Mouse (Mus musculus): ENCODE data around the gene Oxsr1. TPM values are rescaled to one million over a fixed set of nuclear protein-coding genes. Genes with fewer than 3 reads are reported as not detected.

The Oxsr1 gene
- polyA plus RNA-seq, 1 experiment from 2014 or later, result 12.2 TPM

DNA sequence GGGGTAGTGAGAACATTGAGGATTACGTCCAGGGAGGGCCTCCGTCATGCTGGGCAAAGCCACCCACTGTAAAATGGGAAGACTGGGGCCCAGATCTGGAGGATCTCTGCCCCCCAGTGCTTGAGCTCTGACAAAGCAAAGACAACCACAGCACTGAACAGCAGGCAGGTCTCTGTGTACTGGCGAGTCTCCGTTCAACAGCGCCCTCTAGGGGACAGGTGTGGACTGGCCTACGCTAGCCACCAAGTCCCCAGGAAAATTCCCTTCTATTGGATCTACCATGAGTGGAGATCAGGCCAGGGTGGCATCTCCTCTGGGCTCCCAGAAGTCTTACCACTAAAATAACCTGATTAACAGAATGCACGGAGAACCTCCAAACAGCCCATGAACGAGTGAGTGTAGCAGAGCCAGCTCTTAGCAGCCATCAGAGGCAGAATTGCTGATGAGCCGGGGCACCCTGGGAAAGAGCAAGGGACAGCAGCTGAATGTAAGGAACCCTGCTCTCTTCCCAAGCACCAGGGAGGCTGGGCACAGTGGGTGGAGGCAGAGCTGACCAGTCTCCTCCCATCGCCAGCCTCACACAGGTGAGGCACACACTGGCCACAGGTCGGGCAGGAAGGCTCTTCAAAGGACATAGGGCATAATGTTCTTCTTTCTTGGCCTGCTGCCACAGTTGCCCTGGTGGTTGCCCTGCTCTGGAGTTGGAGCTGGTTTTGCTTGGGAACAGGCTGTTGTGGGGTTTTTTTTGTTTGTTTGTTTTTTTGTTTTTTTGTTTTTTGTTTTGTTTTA, 129.8 kb downstream of the Oxsr1 start:
- Histone ChIP-seq H3K27ac (ENCODE audit: low read length) (0 out of 2 replicates have a peak overlapping the region, but pooled peaks have one; percentile 31), H3K9ac (replicated peaks; ENCODE audit: low read length) (no peak overlapping the region), H3K36me3 (ENCODE audit: insufficient read depth, low read length) (no peaks in the 10 kb centered on the region), H3K4me3 (ENCODE audit: low read length) (no peak overlapping the region), H3K27me3 (ENCODE audit: insufficient read depth, low read length) (no peaks in the 10 kb centered on the region), H3K9me3 (ENCODE audit: low read length) (no peaks in the 10 kb centered on the region), H3K4me2 (replicated peaks; ENCODE audit: low read depth, low read length) (no peak overlapping the region), H3K4me1 (ENCODE audit: insufficient read depth, low read length) (no peaks in the 10 kb centered on the region; the same call in 1 of the 2 replicates)
- WGBS, result 28% methylated on average over 11 of the region's 11 CpGs
- ATAC-seq (ENCODE audit: low FRiP score, low TSS enrichment), result peak; percentile 90

Other genes starting within 250 kb of the Oxsr1 start
- gene Plcd1, start 228.9 kb downstream of the Oxsr1 start, polyA plus RNA-seq (2015; fragmentation: Nextera tagmentation; extraction: Ambion mirVana), result 25.3 and 26.9 TPM in 2 replicates
- gene Dlec1, start 219.9 kb downstream of the Oxsr1 start, polyA plus RNA-seq (2015; fragmentation: Nextera tagmentation; extraction: Ambion mirVana), result 6.1 and 7.7 TPM in 2 replicates
- 44.0 and 52.4 TPM in 2 replicates for gene Acaa1b, start 165.3 kb downstream of the Oxsr1 start, polyA plus RNA-seq (2015; fragmentation: Nextera tagmentation; extraction: Ambion mirVana)
- gene Gm47289, start 163.3 kb downstream of the Oxsr1 start, polyA plus RNA-seq (2015; fragmentation: Nextera tagmentation; extraction: Ambion mirVana), result not detected in 2 replicates
- gene Slc22a13, start 113.3 kb downstream of the Oxsr1 start, polyA plus RNA-seq (2015; fragmentation: Nextera tagmentation; extraction: Ambion mirVana), result 22.1 and 22.9 TPM in 2 replicates
- 142 and 152 TPM in 2 replicates for gene Acaa1a, start 17.2 kb upstream of the Oxsr1 start, polyA plus RNA-seq (2015; fragmentation: Nextera tagmentation; extraction: Ambion mirVana)
- 30.0 and 30.9 TPM in 2 replicates for gene Myd88, start 19.0 kb upstream of the Oxsr1 start, polyA plus RNA-seq (2015; fragmentation: Nextera tagmentation; extraction: Ambion mirVana)
- 34.7 and 35.8 TPM in 2 replicates for gene Xylb, start 35.0 kb upstream of the Oxsr1 start, polyA plus RNA-seq (2015; fragmentation: Nextera tagmentation; extraction: Ambion mirVana)
- 0.08 and 0.12 TPM in 2 replicates for gene Slc22a14, start 43.1 kb upstream of the Oxsr1 start, polyA plus RNA-seq (2015; fragmentation: Nextera tagmentation; extraction: Ambion mirVana)
- 18.7 and 23.6 TPM in 2 replicates for gene Acvr2b, start 79.7 kb upstream of the Oxsr1 start, polyA plus RNA-seq (2015; fragmentation: Nextera tagmentation; extraction: Ambion mirVana)
- 24.8 and 27.9 TPM in 2 replicates for gene Exog, start 122.5 kb upstream of the Oxsr1 start, polyA plus RNA-seq (2015; fragmentation: Nextera tagmentation; extraction: Ambion mirVana)

Measured in kidney, embryonic 16.5 days (tissue).